Mouse (Mus musculus) forebrain, embryonic 10.5 days (tissue): Measurements from ENCODE around the gene Klk1b4. TPM values are rescaled to one million over a fixed set of nuclear protein-coding genes. Genes with fewer than 3 reads are reported as not detected.
"Not testable (repeated sequence)": the region's sequence is repeated elsewhere in the genome, so short reads cannot be mapped to it uniquely, and the experiment has no call there.

Source experiments
- DNase-seq: peaks from one replicate; pipeline ENCODE4 v3.0.0-alpha.2; 2017; ENCODE audit warnings: low spot score; ENCODE audit errors: extremely low spot score
- H3K27ac ChIP-seq: fragments of 300-500 bp; sonication (generic); 2 replicates; pipeline ENCODE4 v1.5.1; 2016; ENCODE audit warnings: mild to moderate bottlenecking
- H3K27me3 ChIP-seq: fragments of 300-500 bp; sonication (generic); 2 replicates; pipeline ENCODE4 v1.6.1; 2016; ENCODE audit warnings: mild to moderate bottlenecking; ENCODE audit not compliant: poor library complexity, severe bottlenecking
- H3K36me3 ChIP-seq: fragments of 300-500 bp; sonication (generic); replicated peaks from 2 replicates; pipeline ENCODE4 v1.6.1; 2016; ENCODE audit warnings: mild to moderate bottlenecking, moderate library complexity
- H3K4me1 ChIP-seq: fragments of 300-500 bp; sonication (generic); 2 replicates; pipeline ENCODE4 v1.6.1; 2016
- H3K4me3 ChIP-seq: fragments of 300-500 bp; sonication (generic); 2 replicates; pipeline ENCODE4 v1.5.1; 2016; ENCODE audit warnings: mild to moderate bottlenecking, moderate library complexity
- H3K9me3 ChIP-seq: fragments of 300-500 bp; sonication (generic); 2 replicates; pipeline ENCODE4 v1.6.1; 2016; ENCODE audit warnings: mild to moderate bottlenecking, moderate library complexity
- WGBS: fragments of 180-500 bp; shearing (Covaris S2); methylation state at CpG from one replicate; pipeline ENCODE4 v1.1.7; 2016; 5-methylcytosine and 5-hydroxymethylcytosine counted together
- polyA plus RNA-seq: library from polyadenylated mRNA; unstranded; fragments of >200 nt; fragmentation: Nextera tagmentation; extraction: Ambion mirVana; gene quantifications from 2 replicates; pipeline ENCODE4 v1.2.1, GENCODE M21; 2016

The Klk1b4 gene
- polyA plus RNA-seq, 1 experiment from 2014 or later: not detected

DNA sequence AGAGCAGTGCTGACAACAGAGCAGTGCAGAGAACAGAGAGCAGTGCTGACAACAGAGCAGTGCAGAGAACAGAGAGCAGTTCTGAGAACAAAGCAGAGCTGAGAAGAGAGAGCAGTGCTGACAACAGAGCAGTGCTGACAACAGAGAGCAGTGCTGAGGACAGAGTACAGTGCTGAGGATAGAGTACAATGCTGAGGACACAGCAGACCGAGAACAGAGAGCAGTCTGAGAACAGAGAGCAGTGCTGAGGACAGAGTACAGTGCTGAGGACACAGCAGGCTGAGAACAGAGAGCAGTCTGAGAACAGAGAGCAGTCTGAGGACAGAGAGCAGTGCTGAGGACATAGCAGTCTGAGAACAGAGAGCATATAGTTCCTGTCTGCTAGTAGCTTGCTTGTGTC lies 33.5 kb downstream of the Klk1b4 start:
- Histone ChIP-seq H3K36me3 (no peaks in the 10 kb centered on the region), H3K4me1 (peaks cover 7% of the 10 kb centered on the region), H3K9me3 (no peaks in the 10 kb centered on the region), H3K27me3 (no peaks in the 10 kb centered on the region), H3K4me3 (no peak overlapping the region), H3K27ac (no peak overlapping the region)
- 67% methylated on average over 1 of the region's 1 CpGs for WGBS
- no peak for DNase-seq

DNA sequence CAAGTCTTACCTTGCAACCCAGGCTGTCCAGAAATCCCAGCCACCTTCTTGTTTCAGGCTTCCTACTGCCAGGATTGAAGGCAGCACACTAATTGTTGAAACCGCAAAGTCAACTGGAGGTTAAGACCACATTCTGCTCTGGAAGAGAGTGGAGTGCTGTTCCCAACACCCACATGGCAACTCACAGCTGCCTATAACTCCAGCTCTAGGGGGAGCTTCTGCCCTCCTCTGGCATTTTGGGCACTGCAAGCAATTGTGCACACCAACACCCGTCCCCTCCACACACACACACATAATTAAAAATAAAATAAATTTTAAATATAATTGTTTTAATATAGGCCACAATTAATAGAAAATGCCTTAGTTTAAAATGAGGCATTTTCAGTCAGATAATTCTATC lies 33.9 kb downstream of the Klk1b4 start:
- Histone ChIP-seq H3K27ac (no peak overlapping the region), H3K4me1 (peaks cover 7% of the 10 kb centered on the region), H3K9me3 (no peaks in the 10 kb centered on the region), H3K36me3 (no peaks in the 10 kb centered on the region), H3K4me3 (no peak overlapping the region), H3K27me3 (no peaks in the 10 kb centered on the region)
- DNase-seq: no peak
- WGBS: 69% methylated on average over 2 of the region's 2 CpGs

DNA sequence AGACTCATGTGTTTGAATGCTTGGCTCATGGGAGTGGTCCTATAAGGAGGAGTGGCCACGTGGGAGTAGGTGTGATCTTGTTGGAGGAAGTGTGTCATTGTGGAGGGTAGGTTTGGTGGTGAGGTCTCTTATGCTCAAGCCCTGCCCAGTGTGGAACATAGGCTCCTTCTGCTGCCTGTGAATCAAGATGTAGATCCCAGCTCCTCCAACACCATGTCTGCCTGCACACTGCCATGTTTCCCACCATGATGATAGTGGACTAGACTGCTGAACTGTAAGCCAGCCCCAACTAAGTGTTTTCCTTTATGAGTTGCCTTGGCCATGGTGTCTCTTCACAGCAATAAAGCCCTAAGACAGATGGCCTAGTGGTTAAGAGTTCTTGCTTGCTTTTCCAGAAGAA lies 36.8 kb downstream of the Klk1b4 start:
- no peak for DNase-seq
- Histone ChIP-seq H3K27ac (no peak overlapping the region), H3K4me3 (no peak overlapping the region), H3K36me3 (peaks cover 14% of the 10 kb centered on the region), H3K4me1 (peaks cover 22% of the 10 kb centered on the region), H3K9me3 (no peaks in the 10 kb centered on the region), H3K27me3 (no peaks in the 10 kb centered on the region)
- WGBS: 50% methylated on average over 1 of the region's 1 CpGs

DNA sequence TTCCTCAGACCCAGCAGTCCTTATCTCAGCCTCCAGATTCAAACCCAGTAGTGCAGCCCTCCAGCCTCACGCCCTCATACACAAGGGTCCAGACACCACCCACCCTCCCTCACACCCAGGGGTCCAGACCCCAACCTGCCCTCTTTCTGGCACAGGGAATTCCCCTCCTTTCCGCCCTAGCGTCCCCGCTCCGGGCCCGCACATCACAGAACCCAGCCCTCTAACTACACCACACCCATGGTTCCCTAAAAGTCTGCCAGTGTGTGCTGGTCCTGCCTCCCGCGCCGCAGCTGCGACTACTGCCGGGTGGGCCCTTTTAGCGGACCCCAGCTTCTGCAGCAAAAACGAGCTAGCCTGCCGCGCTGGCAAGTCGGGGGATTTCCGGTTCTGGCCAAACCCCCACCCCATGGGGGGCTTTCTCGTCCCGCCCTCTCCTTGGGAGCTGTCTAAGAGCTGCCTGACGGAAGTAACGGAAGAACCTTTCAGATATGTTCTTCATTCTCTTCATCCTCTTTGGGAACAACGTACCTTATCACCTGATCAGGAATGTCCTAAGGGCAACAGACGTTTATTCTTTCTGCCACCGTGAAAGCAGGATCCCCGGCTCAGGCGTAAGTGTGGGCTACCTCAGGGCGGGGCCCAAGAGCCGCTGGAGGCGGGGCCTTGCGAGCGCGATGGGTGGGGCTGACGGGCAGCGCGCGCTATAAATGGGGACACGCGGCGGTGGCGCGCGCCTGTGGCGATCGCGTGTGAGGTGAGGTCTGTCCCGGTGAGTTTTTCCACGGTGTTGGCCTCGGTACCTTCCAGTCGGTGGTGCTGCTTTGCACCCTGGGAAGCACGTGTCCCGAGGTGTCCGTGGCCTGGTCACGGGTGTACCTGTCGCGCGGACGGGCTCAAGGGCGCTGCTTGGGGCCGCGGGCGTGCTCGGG lies 39.1 kb downstream of the Klk1b4 start, which contains the start of the genes 1700028J19Rik and 2410002F23Rik:
1700028J19Rik (minus strand) TSS at position 641 of the 929 bp plus-strand sequence.
2410002F23Rik (plus strand) TSS at position 668 of the 929 bp plus-strand sequence.
- Histone ChIP-seq H3K4me3 (peak within 1 kb of the TSS; percentile 92), H3K4me1 (peaks cover 24% of the 10 kb centered on the region), H3K27ac (peak within 1 kb of the TSS; percentile 98), H3K36me3 (peaks cover 36% of the 10 kb centered on the region), H3K27me3 (no peaks in the 10 kb centered on the region), H3K9me3 (no peaks in the 10 kb centered on the region)
- DNase-seq: peak; percentile 89
- under 1% methylated on average over 62 of the region's 62 CpGs for WGBS

DNA sequence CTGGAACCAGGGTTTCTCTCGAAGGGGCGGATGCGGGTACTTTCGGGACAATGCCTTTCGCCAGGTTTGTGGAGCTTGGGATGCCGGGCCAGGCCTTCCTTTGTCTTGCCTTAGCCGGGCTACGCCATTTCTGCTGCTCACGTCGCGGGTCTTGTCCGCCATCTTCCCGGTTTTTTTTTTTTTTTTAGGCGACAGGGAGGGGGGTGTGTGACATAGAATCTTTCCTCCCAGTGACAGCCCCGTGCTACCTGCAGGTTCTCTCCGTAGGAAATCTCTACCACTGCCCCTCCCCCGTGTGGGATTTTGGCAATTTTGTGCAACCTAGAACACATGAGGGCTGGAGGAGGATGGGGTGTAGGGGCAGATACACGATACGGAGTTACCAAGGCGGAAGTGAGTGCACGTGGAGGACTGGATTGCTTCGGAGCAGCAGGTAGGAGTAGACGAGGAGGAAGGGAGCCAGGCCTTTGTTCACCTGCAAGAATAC lies 39.8 kb downstream of the Klk1b4 start:
- under 1% methylated on average over 23 of the region's 23 CpGs for WGBS
- peaks cover 42% of the 10 kb centered on the region for H3K36me3 ChIP-seq
- H3K9me3 ChIP-seq: no peaks in the 10 kb centered on the region
- DNase-seq: peak; percentile 73
- no peaks in the 10 kb centered on the region for H3K27me3 ChIP-seq
- H3K4me3 ChIP-seq: peak overlapping the region; percentile 92
- peaks cover 24% of the 10 kb centered on the region for H3K4me1 ChIP-seq
- peak overlapping the region; percentile 98 for H3K27ac ChIP-seq

DNA sequence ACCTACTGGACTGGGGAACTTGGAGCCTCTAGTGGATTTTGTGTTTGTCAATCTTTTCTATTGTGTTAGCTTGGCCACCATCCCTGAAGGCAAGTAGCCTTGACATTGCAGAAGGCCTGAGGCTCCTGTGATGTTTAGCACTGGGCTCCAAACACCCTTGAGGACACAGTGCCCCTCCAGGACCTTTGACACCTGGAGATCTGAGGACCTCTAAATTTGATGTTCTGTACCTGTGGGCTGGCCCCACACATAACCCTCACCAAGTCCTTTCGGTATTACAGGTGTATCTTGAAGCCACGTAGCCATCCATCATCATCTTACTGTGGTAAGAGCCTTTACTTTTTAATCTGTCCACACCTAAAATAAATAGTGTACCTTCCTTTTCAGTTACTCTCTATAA lies 40.7 kb downstream of the Klk1b4 start:
- H3K27me3 ChIP-seq: no peaks in the 10 kb centered on the region
- DNase-seq: no peak
- H3K4me3 ChIP-seq: peak overlapping the region; percentile 92
- no peaks in the 10 kb centered on the region for H3K9me3 ChIP-seq
- H3K36me3 ChIP-seq: peaks cover 52% of the 10 kb centered on the region
- WGBS: 95% methylated on average over 2 of the region's 2 CpGs
- peaks cover 30% of the 10 kb centered on the region for H3K4me1 ChIP-seq
- H3K27ac ChIP-seq: no peak overlapping the region

DNA sequence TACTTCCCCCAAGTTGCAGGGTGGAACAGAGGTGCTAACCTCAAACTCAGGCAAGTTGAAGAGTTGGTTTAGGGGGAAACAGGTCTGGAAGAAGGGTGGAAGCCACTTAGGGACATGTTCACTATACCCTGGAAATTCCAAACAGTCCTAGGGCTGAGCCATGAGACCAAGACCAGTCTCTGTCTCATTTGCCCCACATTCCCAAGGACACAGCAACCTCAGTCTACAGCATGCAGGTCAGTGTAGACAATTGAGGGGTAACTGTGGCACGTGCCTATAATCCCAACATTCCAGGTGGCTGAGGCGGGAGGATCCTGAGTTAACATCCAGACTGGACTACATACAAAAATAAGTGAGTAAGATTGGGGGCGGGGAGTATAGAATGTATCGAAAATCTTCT lies 42.0 kb downstream of the Klk1b4 start:
- H3K27ac ChIP-seq: no peak overlapping the region
- peaks cover 64% of the 10 kb centered on the region for H3K36me3 ChIP-seq
- DNase-seq: no peak
- no peak overlapping the region for H3K4me3 ChIP-seq
- peaks cover 30% of the 10 kb centered on the region for H3K4me1 ChIP-seq
- WGBS: 92% methylated on average over 4 of the region's 4 CpGs
- H3K9me3 ChIP-seq: no peaks in the 10 kb centered on the region
- H3K27me3 ChIP-seq: no peaks in the 10 kb centered on the region

DNA sequence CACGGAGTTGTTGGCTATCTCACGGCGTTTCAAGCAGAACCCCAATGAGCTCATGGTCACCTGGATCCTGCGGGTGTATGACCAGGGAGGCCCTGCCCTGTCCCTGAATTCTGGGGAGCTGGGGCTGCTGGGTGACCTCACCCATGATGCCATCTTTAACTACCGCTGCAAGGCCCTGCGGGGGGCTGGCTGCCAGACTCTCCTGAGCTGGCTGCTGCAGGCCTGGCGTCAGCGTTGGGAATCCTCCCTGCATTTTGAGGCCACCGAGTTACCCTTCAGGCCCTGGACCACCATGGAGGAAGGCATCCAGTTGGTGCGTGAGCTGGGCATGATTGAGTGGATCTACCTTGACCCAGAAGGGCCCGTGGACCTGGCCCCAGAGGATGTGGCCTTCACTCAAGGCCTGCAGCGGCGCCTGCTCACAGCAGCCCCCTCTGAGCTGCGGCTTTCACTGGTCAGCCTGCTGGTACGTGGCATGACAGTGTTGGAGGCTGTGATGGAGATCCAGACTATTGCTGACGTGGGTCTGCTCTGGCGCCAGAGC lies 43.6 kb downstream of the Klk1b4 start:
- not testable (repeated sequence) for H3K4me3 ChIP-seq, H3K27me3 ChIP-seq, H3K27ac ChIP-seq, H3K9me3 ChIP-seq, DNase-seq
- H3K36me3 ChIP-seq: peaks cover 77% of the 10 kb centered on the region
- H3K4me1 ChIP-seq: peaks cover 23% of the 10 kb centered on the region
- 93% methylated on average over 17 of the region's 17 CpGs for WGBS

DNA sequence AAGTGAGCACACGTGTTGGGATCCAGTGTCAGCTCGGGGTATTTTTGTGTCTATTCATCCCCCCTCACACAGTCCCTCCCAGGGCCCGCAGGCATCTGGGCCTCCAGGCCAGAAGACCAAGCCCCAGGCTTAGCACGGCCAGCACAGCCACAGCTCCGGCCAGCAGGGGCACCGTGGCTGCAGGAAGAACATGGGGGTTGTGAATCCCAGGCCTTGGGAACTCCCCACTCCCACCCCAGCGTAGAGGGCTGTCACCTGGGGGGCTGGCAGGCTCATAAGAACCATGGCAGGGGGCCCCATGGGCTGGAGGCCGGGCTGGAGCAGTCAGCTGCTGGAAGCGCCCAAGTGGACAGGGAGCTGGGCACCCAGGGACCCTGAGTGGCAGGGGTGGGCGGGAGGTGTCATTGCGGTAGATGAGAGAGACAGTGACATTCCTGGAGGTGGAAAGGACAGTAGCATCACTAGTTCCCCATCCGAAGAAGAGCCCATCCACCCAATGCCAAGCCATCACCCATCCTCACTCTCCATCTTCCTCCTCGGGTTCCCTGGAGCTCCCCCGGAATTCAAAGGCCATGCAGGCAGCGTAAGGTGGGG lies 45.9 kb downstream of the Klk1b4 start:
- 76% methylated on average over 15 of the region's 15 CpGs for WGBS

DNA sequence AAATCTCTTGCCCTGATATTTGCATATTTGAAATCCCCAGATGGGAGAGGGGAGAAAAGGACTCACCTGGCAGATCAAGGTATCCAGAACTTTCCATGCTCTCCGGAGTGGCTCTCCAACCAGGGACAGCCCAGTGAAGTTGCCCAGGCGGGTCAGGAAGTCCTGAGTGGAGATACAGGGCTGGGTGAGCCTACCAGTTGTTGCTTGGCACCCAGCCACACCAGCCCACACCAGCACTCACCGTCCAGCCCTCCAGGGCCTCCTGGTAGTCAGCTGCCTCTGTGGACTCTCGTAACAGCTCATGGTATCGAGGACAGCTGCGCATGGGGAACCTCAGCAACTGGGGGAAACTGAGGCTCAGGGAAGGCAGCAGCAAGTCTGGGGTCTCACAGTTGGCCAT lies 47.7 kb downstream of the Klk1b4 start:
- Histone ChIP-seq H3K9me3 (no peaks in the 10 kb centered on the region), H3K36me3 (peaks cover 58% of the 10 kb centered on the region), H3K27me3 (no peaks in the 10 kb centered on the region), H3K4me1 (peaks cover 6% of the 10 kb centered on the region), H3K4me3 (no peak overlapping the region), H3K27ac (no peak overlapping the region)
- DNase-seq: no peak
- 88% methylated on average over 6 of the region's 6 CpGs for WGBS

More for the DNA sequence above, 45.9 kb downstream of the Klk1b4 start:
- no peak for DNase-seq
- Histone ChIP-seq H3K9me3 (no peaks in the 10 kb centered on the region), H3K4me3 (no peak overlapping the region), H3K36me3 (peaks cover 76% of the 10 kb centered on the region), H3K27me3 (no peaks in the 10 kb centered on the region), H3K27ac (no peak overlapping the region), H3K4me1 (peaks cover 18% of the 10 kb centered on the region)

DNA sequence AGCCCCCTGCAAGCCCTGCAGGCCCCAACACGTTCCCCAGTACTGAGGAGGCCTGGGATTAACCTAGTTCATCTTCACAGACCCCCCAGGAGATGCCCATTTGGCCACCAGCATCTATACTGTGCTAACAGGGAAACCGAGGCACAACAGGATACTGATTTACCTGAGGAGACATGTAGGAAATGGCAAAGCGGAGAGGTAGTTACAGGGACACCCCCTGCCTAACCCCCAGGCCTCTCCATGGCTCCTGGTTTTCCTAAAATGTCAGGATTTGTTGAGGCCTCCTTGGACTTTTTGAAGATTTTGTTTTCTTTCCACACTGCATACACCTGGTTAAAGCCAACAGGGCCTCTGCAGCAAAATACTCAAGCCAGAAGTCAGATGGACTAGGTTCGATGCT lies 50.0 kb downstream of the Klk1b4 start, which contains the start of gene Acp4:
Acp4 (minus strand) TSS at position 101 of the 400 bp plus-strand sequence.
- Histone ChIP-seq H3K4me1 (peaks cover 5% of the 10 kb centered on the region), H3K27me3 (peaks cover 20% of the 10 kb centered on the region), H3K36me3 (peaks cover 36% of the 10 kb centered on the region), H3K27ac (no peak within 1 kb of the TSS), H3K9me3 (no peaks in the 10 kb centered on the region), H3K4me3 (no peak within 1 kb of the TSS)
- WGBS: 88% methylated on average over 4 of the region's 4 CpGs
- no peak for DNase-seq

DNA sequence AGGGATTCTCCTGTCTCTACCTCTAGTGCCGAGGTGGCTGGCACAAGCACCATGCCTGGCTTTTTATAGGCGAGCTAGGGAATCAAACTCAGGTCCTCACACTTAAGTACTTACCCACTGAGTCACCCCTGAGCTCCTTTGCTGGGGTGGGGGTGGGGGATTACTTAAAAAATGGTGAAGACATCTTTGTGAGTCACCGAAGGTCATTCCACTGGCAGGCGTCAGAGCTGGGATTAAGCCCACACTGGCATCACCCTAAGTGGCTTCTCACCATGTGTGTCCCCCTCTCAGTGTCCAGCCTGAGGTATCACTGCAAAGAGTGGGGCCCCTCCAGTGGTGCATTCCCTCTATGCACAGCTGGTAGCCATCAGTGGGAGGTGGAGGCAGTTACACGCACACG lies 53.2 kb downstream of the Klk1b4 start:
- WGBS: 82% methylated on average over 6 of the region's 6 CpGs
- DNase-seq: no peak
- Histone ChIP-seq H3K9me3 (no peaks in the 10 kb centered on the region), H3K4me1 (peaks cover 7% of the 10 kb centered on the region), H3K27ac (no peak overlapping the region), H3K36me3 (peaks cover 4% of the 10 kb centered on the region; the same call in 1 of the 2 replicates), H3K27me3 (peaks cover 43% of the 10 kb centered on the region), H3K4me3 (no peak overlapping the region)
